Mouse (Mus musculus): Measurements from ENCODE around the gene Mpp5.
A peak's percentile ranks its signal among the peaks of the same experiment; 100 is the strongest.

The Mpp5 gene

GRCm38 (mm10) chr12:78748557-78749377 lies at the start of gene Mpp5:
Gene Mpp5, plus strand, starts transcription at chr12:78748907.
- Histone ChIP-seq H3K4me3 (replicated peaks; ENCODE audit: low read length) (peak within 1 kb of the TSS; percentile 88), H3K9me3 (ENCODE audit: low read length) (no peaks in the 10 kb centered on the region), H3K4me1 (replicated peaks; ENCODE audit: low read depth, low read length) (peaks cover 14% of the 10 kb centered on the region), H3K36me3 (ENCODE audit: insufficient read depth, low read length) (no peaks in the 10 kb centered on the region), H3K27me3 (ENCODE audit: insufficient read depth, low read length) (peaks cover 18% of the 10 kb centered on the region)
- TF ChIP-seq CTCF (conservative IDR thresholded peaks at IDR 0.05; ENCODE audit: low read length) (no peak), POU5F1 (IDR thresholded peaks at IDR 0.05; ENCODE audit: borderline replicate concordance, low read length) (no peak), NANOG (IDR thresholded peaks at IDR 0.05; ENCODE audit: borderline replicate concordance, low read length) (no peak)

GRCm38 (mm10) chr12:78717783-78718182 lies 30.9 kb upstream of the Mpp5 start:
- no peaks in the 10 kb centered on the region for H3K27me3 ChIP-seq (ENCODE audit: insufficient read depth, low read length)
- TF ChIP-seq POU5F1 (IDR thresholded peaks at IDR 0.05; ENCODE audit: borderline replicate concordance, low read length): no peak
- H3K4me3 ChIP-seq (replicated peaks; ENCODE audit: low read length): no peak overlapping the region
- no peaks in the 10 kb centered on the region for H3K4me1 ChIP-seq (replicated peaks; ENCODE audit: low read depth, low read length)
- H3K9me3 ChIP-seq (ENCODE audit: low read length): no peaks in the 10 kb centered on the region
- no peaks in the 10 kb centered on the region for H3K36me3 ChIP-seq (ENCODE audit: insufficient read depth, low read length)

- TF ChIP-seq CTCF (conservative IDR thresholded peaks at IDR 0.05; ENCODE audit: low read length): no peak
- H3K4me3 ChIP-seq (replicated peaks; ENCODE audit: low read length): no peak overlapping the region
- no peaks in the 10 kb centered on the region for H3K27me3 ChIP-seq (ENCODE audit: insufficient read depth, low read length)
- no peaks in the 10 kb centered on the region for H3K36me3 ChIP-seq (ENCODE audit: insufficient read depth, low read length)
- no peaks in the 10 kb centered on the region for H3K4me1 ChIP-seq (replicated peaks; ENCODE audit: low read depth, low read length)
- no peaks in the 10 kb centered on the region for H3K9me3 ChIP-seq (ENCODE audit: low read length)
These were observed 21.0 kb upstream of the Mpp5 start for GRCm38 (mm10) chr12:78727723-78728122.

GRCm38 (mm10) chr12:78739633-78740032 lies 9.1 kb upstream of the Mpp5 start:
- H3K4me1 ChIP-seq (replicated peaks; ENCODE audit: low read depth, low read length): no peaks in the 10 kb centered on the region
- no peak for TF ChIP-seq NANOG (IDR thresholded peaks at IDR 0.05; ENCODE audit: borderline replicate concordance, low read length)
- no peak for TF ChIP-seq POU5F1 (IDR thresholded peaks at IDR 0.05; ENCODE audit: borderline replicate concordance, low read length)
- TF ChIP-seq CTCF (conservative IDR thresholded peaks at IDR 0.05; ENCODE audit: low read length): no peak
- H3K9me3 ChIP-seq (ENCODE audit: low read length): no peaks in the 10 kb centered on the region
- no peaks in the 10 kb centered on the region for H3K36me3 ChIP-seq (ENCODE audit: insufficient read depth, low read length)
- no peak overlapping the region for H3K4me3 ChIP-seq (replicated peaks; ENCODE audit: low read length)
- H3K27me3 ChIP-seq (ENCODE audit: insufficient read depth, low read length): peaks cover 3% of the 10 kb centered on the region; the same call in 1 of the 2 replicates

DNA sequence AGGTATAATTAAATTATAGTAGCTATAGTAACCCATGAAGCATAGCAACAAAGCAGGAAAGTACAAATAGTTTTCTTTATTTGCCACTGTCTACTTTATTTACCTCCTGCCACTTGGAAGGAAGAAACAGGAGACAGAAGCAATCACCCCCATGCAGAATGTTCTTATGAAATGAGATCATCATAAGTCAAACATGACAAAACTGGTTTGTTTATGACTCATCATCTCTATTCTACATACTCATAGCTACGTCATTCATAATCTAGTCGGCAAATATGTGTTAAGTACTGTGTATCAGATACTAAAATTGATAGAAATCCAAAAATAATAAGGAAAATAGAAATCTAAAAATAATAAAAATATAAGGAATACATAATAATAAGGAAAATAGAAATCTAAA lies 8.4 kb upstream of the Mpp5 start:
- H3K27me3 ChIP-seq (ENCODE audit: insufficient read depth, low read length): 0 out of 2 replicates have a peak, but pooled peaks cover under 1% of the 10 kb centered on the region
- H3K36me3 ChIP-seq (ENCODE audit: insufficient read depth, low read length): no peaks in the 10 kb centered on the region
- TF ChIP-seq NANOG (IDR thresholded peaks at IDR 0.05; ENCODE audit: borderline replicate concordance, low read length) (no peak), CTCF (conservative IDR thresholded peaks at IDR 0.05; ENCODE audit: low read length) (no peak), POU5F1 (IDR thresholded peaks at IDR 0.05; ENCODE audit: borderline replicate concordance, low read length) (no peak)
- H3K4me1 ChIP-seq (replicated peaks; ENCODE audit: low read depth, low read length): no peaks in the 10 kb centered on the region
- H3K9me3 ChIP-seq (ENCODE audit: low read length): no peaks in the 10 kb centered on the region
- no peak overlapping the region for H3K4me3 ChIP-seq (replicated peaks; ENCODE audit: low read length)

GRCm38 (mm10) chr12:78746226-78746625 lies 2.5 kb upstream of the Mpp5 start:
- H3K27me3 ChIP-seq (ENCODE audit: insufficient read depth, low read length): peaks cover 18% of the 10 kb centered on the region
- H3K36me3 ChIP-seq (ENCODE audit: insufficient read depth, low read length): no peaks in the 10 kb centered on the region
- no peaks in the 10 kb centered on the region for H3K9me3 ChIP-seq (ENCODE audit: low read length)
- TF ChIP-seq NANOG (IDR thresholded peaks at IDR 0.05; ENCODE audit: borderline replicate concordance, low read length): no peak
- TF ChIP-seq CTCF (conservative IDR thresholded peaks at IDR 0.05; ENCODE audit: low read length): no peak
- no peak for TF ChIP-seq POU5F1 (IDR thresholded peaks at IDR 0.05; ENCODE audit: borderline replicate concordance, low read length)
- peaks cover 14% of the 10 kb centered on the region for H3K4me1 ChIP-seq (replicated peaks; ENCODE audit: low read depth, low read length)
- H3K4me3 ChIP-seq (replicated peaks; ENCODE audit: low read length): no peak overlapping the region

GRCm38 (mm10) chr12:78747406-78747805 lies 1.3 kb upstream of the Mpp5 start:
- no peak overlapping the region for H3K4me3 ChIP-seq (replicated peaks; ENCODE audit: low read length)
- TF ChIP-seq NANOG (IDR thresholded peaks at IDR 0.05; ENCODE audit: borderline replicate concordance, low read length): no peak
- no peak for TF ChIP-seq POU5F1 (IDR thresholded peaks at IDR 0.05; ENCODE audit: borderline replicate concordance, low read length)
- no peak for TF ChIP-seq CTCF (conservative IDR thresholded peaks at IDR 0.05; ENCODE audit: low read length)

GRCm38 (mm10) chr12:78748113-78748512 lies 594 bp upstream of the Mpp5 start:
- TF ChIP-seq CTCF (conservative IDR thresholded peaks at IDR 0.05; ENCODE audit: low read length) (no peak), NANOG (IDR thresholded peaks at IDR 0.05; ENCODE audit: borderline replicate concordance, low read length) (no peak), POU5F1 (IDR thresholded peaks at IDR 0.05; ENCODE audit: borderline replicate concordance, low read length) (no peak)
- peaks cover 14% of the 10 kb centered on the region for H3K4me1 ChIP-seq (replicated peaks; ENCODE audit: low read depth, low read length)
- H3K27me3 ChIP-seq (ENCODE audit: insufficient read depth, low read length): peaks cover 18% of the 10 kb centered on the region
- no peaks in the 10 kb centered on the region for H3K36me3 ChIP-seq (ENCODE audit: insufficient read depth, low read length)
- no peaks in the 10 kb centered on the region for H3K9me3 ChIP-seq (ENCODE audit: low read length)
- peak overlapping the region; percentile 80 for H3K4me3 ChIP-seq (replicated peaks; ENCODE audit: low read length)

More at GRCm38 (mm10) chr12:78747406-78747805, 1.3 kb upstream of the Mpp5 start:
- Histone ChIP-seq H3K27me3 (ENCODE audit: insufficient read depth, low read length) (peaks cover 18% of the 10 kb centered on the region), H3K9me3 (ENCODE audit: low read length) (no peaks in the 10 kb centered on the region), H3K4me1 (replicated peaks; ENCODE audit: low read depth, low read length) (peaks cover 14% of the 10 kb centered on the region), H3K36me3 (ENCODE audit: insufficient read depth, low read length) (no peaks in the 10 kb centered on the region)

DNA sequence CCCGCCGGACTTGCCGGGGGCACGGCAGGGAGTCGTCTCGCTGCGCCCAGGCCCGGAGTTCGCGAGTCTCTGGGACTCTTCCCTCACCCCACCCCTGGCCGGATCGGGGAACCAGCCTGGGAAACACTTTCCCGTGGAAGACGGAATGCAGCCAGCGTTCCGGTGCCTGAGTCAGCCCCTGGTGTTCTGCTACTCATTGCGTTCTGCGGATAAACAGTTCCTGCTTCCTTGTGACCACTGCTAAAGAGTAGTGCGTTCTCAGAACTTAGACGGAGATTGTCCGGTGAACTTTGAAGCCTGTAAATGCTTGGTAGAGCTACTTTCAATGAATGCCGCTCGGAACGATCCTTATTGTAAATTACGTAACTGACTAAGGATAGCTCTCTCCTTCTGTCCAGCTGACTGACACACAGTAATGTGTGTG lies 683 bp downstream of the Mpp5 start:
- TF ChIP-seq CTCF (conservative IDR thresholded peaks at IDR 0.05; ENCODE audit: low read length): no peak
- no peak for TF ChIP-seq NANOG (IDR thresholded peaks at IDR 0.05; ENCODE audit: borderline replicate concordance, low read length)
- TF ChIP-seq POU5F1 (IDR thresholded peaks at IDR 0.05; ENCODE audit: borderline replicate concordance, low read length): no peak
- H3K4me1 ChIP-seq (replicated peaks; ENCODE audit: low read depth, low read length): peaks cover 14% of the 10 kb centered on the region

More for the DNA sequence above, 683 bp downstream of the Mpp5 start:
- Histone ChIP-seq H3K36me3 (ENCODE audit: insufficient read depth, low read length) (no peaks in the 10 kb centered on the region), H3K4me3 (replicated peaks; ENCODE audit: low read length) (peak overlapping the region; percentile 88), H3K27me3 (ENCODE audit: insufficient read depth, low read length) (peaks cover 18% of the 10 kb centered on the region), H3K9me3 (ENCODE audit: low read length) (no peaks in the 10 kb centered on the region)

Measured in E14TG2a.4 (cell line).